Mouse (Mus musculus) spleen, adult 2 months (tissue): ENCODE measurements around the gene Canx. TPM values are rescaled to one million over a fixed set of nuclear protein-coding genes. Genes with fewer than 3 reads are reported as not detected.

ENCODE experiments used
- DNase-seq, 2 experiments: peaks; one replicate each; pipeline versions ENCODE4 v3.0.0 to v3.0.0-alpha.2; 2012 to 2021; ENCODE audit warnings: low spot score in 2 of 2, low read depth in 1 of 2
- H3K27ac ChIP-seq: fragments of 200-500 bp; 2 replicates; pipeline ENCODE4 v1.5.1; 2012; ENCODE audit warnings: low read length, inconsistent platforms; ENCODE audit not compliant: insufficient read depth
- H3K27me3 ChIP-seq: fragments of 200-500 bp; 2 replicates; pipeline ENCODE4 v1.6.1; 2012; ENCODE audit warnings: mild to moderate bottlenecking, moderate library complexity, low read length, inconsistent platforms; ENCODE audit not compliant: control insufficient read depth, insufficient read depth
- H3K36me3 ChIP-seq: fragments of 200-500 bp; 2 replicates; pipeline ENCODE4 v1.6.1; 2012; ENCODE audit warnings: mild to moderate bottlenecking, low read length, inconsistent platforms; ENCODE audit not compliant: control insufficient read depth, insufficient read depth
- H3K4me1 ChIP-seq: fragments of 200-500 bp; 2 replicates; pipeline ENCODE4 v1.6.1; 2011; ENCODE audit warnings: inconsistent platforms; ENCODE audit not compliant: control insufficient read depth, insufficient read depth, insufficient read length
- H3K4me3 ChIP-seq: fragments of 200-500 bp; 2 replicates; pipeline ENCODE4 v1.5.1; 2011; ENCODE audit warnings: mild to moderate bottlenecking, inconsistent platforms; ENCODE audit not compliant: insufficient read depth, insufficient read length; ENCODE audit errors: extremely low read depth
- CTCF ChIP-seq: fragments of 200-500 bp; IDR thresholded peaks from 2 replicates; pipeline ENCODE4 v1.5.1; 2011; ENCODE audit warnings: mild to moderate bottlenecking, inconsistent platforms; ENCODE audit not compliant: insufficient read depth, insufficient read length, insufficient replicate concordance; ENCODE audit errors: extremely low read depth
- POLR2A ChIP-seq: fragments of 200-500 bp; IDR thresholded peaks from 2 replicates; pipeline ENCODE4 v1.6.1; 2011; ENCODE audit warnings: low read depth, low read length, inconsistent platforms
- WGBS: fragments of 180-500 bp; shearing (Covaris S2); methylation state at CpG from one replicate; pipeline ENCODE4 v1.1.7; 2018; 5-methylcytosine and 5-hydroxymethylcytosine counted together
- polyA plus RNA-seq: library from polyadenylated mRNA; depleted of rRNA; stranded (reverse); fragments of >200 nt; gene quantifications from 2 replicates; pipeline ENCODE4 v1.2.3, GENCODE M21; 2012

Canx gene
- polyA plus RNA-seq, 1 experiment: 23.5 TPM

DNA sequence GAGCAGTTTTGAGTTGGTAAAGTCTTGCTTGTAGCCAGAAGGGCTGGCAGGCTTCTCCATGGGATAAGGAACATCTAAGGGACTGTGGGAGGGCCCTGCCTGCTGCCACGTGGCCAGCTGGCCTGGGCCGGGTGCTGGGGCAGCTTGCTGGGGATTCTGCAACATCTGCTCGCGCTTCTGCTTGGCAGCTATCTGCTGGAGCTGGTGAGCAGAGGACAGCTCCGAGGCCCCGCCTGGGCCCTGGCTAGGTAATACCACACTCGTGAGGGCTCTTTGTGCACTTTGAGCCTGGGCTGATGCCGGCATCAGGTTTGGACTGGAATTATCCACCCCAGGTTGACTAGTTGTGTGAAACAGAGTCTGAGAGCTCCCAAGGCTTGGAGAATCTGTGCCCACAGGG lies 59.5 kb downstream of the Canx start:
- H3K27ac ChIP-seq: no peak overlapping the region
- WGBS: 84% methylated on average over 8 of the region's 8 CpGs
- no peak overlapping the region for H3K4me3 ChIP-seq
- H3K36me3 ChIP-seq: peaks cover 34% of the 10 kb centered on the region
- no peak for TF ChIP-seq POLR2A
- no peak for TF ChIP-seq CTCF
- no peak for DNase-seq
- no peaks in the 10 kb centered on the region for H3K27me3 ChIP-seq
- H3K4me1 ChIP-seq: no peaks in the 10 kb centered on the region

DNA sequence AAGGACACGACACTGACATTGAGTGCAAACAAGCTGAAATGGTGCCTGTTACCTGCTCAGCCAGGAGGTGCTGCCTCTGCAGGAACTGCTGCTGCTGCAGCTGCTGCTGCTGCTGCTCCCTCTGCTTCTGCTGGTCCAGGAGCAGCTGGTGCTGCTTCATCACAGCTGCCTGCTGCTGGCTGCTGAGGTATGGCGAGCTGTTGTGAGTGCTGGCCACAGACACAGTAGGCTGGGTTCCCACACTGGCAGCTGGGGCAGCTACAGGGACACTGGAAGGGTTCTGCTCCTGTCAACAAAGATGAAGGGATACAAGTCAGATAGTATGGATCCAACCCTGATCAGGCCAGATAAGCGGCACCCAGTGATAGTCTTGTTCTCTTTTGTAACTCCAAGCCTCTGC lies 62.3 kb downstream of the Canx start:
- Histone ChIP-seq H3K27me3 (no peaks in the 10 kb centered on the region), H3K4me3 (no peak overlapping the region), H3K4me1 (no peaks in the 10 kb centered on the region), H3K36me3 (peaks cover 45% of the 10 kb centered on the region), H3K27ac (no peak overlapping the region)
- no peak for TF ChIP-seq CTCF
- TF ChIP-seq POLR2A: no peak
- DNase-seq: no peak
- 93% methylated on average over 3 of the region's 3 CpGs for WGBS

DNA sequence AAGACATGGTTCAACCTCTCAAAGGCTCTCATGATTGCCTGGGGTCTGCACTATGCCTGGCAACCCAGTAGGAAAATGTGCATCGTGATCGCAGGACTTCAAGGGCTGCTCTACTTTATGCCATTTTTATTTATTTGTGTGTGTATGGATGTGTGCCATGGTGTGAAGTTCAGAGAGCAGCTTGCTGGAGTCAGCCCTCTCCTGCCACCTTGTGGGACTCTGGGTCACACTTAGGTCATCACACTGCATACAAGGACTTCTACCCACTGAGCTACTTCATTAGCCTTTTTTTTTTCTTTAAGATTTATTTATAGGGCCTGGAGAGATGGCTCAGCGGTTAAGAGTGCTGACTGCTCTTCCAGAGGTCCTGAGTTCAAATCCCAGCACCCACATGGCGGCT lies 63.5 kb downstream of the Canx start:
- Histone ChIP-seq H3K4me3 (no peak overlapping the region), H3K36me3 (peaks cover 55% of the 10 kb centered on the region), H3K4me1 (no peaks in the 10 kb centered on the region), H3K27me3 (no peaks in the 10 kb centered on the region), H3K27ac (no peak overlapping the region)
- WGBS: 66% methylated on average over 4 of the region's 4 CpGs
- TF ChIP-seq POLR2A: no peak
- TF ChIP-seq CTCF: no peak; the same call in 1 of the 2 replicates
- no peak for DNase-seq

DNA sequence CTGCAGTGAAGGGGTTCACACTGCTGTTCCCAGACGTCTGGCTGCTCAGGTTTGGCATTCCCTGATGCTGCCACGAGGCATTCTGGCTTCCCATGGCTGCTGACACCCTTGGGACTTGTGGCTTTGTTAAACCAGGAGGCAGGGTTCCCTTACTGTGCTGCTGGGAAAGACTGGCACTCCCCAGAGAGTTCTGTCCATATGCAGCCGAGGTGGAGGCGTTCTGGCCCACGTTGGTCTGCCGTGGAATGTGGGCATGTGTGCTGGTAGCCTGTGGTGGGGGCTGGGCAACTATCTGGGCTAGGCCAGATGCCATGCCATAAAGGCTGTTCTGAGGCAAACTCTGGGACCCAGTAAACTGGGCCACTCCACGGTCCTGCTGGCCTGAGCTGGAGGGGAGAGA lies 67.2 kb downstream of the Canx start:
- 83% methylated on average over 7 of the region's 7 CpGs for WGBS
- Histone ChIP-seq H3K4me1 (no peaks in the 10 kb centered on the region), H3K36me3 (peaks cover 42% of the 10 kb centered on the region), H3K4me3 (no peak overlapping the region), H3K27me3 (no peaks in the 10 kb centered on the region), H3K27ac (no peak overlapping the region)
- TF ChIP-seq POLR2A: no peak
- no peak for TF ChIP-seq CTCF
- DNase-seq: no peak

DNA sequence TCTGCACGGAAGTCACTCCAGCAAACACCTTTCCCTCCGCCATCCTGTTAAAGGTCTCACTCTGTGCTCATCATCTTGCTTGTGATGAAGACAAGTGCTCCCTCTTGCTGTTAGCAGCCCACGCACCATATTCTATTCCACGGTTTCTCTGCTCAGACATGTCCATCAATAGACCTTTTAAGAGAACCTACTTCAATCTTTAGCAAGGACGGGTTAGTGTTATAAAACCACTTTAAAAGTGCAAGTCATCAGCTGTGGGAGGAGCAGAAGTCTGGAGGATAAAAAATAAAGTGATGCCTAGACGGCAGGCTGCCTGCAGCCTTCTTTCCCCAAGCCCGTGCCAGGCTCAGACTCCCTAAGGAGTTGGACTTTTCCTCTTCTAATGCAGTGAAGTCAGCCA lies 68.9 kb downstream of the Canx start:
- Histone ChIP-seq H3K27ac (no peak overlapping the region), H3K4me1 (no peaks in the 10 kb centered on the region), H3K27me3 (no peaks in the 10 kb centered on the region), H3K4me3 (no peak overlapping the region), H3K36me3 (peaks cover 31% of the 10 kb centered on the region)
- TF ChIP-seq CTCF (no peak), POLR2A (no peak)
- no peak for DNase-seq
- WGBS: 51% methylated on average over 7 of the region's 7 CpGs

DNA sequence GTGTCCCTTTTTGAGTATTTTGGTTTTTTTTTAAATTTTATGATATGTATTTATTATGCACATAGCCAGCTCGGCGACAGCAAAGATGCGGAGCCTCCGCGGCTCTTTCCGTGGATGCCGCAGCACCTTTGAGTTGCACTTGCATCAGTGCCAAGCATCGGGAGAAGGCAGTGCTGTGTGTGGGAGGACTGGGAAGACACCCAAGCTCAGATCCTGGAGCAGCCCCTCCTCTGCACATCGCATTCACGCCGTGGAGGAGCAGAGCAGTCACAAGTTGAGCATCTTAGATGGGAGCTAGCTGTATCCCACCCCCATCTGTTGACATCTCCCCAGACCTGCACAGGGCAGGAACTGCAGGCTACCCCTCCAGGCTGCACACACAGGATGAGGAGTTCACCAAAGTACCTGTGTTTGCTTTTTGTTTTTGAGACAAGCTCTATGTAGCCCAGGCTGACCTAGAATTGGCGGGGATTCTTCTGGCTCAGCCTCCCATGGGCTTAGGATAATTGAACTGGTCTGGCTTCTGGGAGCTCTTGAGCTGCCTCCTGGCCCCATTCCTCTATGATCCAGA lies 71.4 kb downstream of the Canx start:
- H3K4me1 ChIP-seq: no peaks in the 10 kb centered on the region
- H3K27ac ChIP-seq: no peak overlapping the region
- TF ChIP-seq CTCF: no peak
- TF ChIP-seq POLR2A: no peak
- no peak for DNase-seq
- no peak overlapping the region for H3K4me3 ChIP-seq
- H3K27me3 ChIP-seq: no peaks in the 10 kb centered on the region
- WGBS: 90% methylated on average over 12 of the region's 12 CpGs
- H3K36me3 ChIP-seq: peaks cover 22% of the 10 kb centered on the region

DNA sequence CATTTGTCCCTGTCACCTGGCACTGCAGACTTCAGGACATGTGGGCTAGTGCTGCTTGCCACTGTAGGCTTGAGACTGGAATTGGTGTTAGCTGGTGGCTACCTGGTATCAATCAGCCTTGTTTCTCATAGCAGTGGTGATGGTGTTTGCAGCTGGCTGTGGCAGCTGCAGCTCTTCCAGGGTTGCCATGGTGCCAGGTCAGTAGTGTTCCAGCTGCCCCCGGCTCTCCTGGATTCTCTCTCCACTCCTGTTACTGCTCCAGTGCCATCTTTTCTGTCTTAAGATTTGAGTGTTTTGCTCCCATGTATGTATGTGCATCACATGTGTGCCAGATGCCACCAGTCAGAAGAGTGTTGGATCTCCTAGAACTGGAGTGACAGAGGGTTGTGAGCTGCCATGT lies 72.1 kb downstream of the Canx start:
- no peak for TF ChIP-seq CTCF
- no peak for TF ChIP-seq POLR2A
- H3K27me3 ChIP-seq: no peaks in the 10 kb centered on the region
- H3K4me3 ChIP-seq: no peak overlapping the region
- no peaks in the 10 kb centered on the region for H3K4me1 ChIP-seq
- H3K27ac ChIP-seq: no peak overlapping the region
- DNase-seq: no peak
- WGBS: 68% methylated on average over 1 of the region's 1 CpGs
- peaks cover 18% of the 10 kb centered on the region for H3K36me3 ChIP-seq
